Mouse (Mus musculus) ES-E14 (cell line): ENCODE measurements around the gene Mrpl48.

ENCODE experiments used
- HCFC1 ChIP-seq: IDR thresholded peaks from 2 replicates; pipeline ENCODE4 v1.6.1; 2012; ENCODE audit warnings: low read length, inconsistent platforms, borderline replicate concordance; ENCODE audit not compliant: insufficient read depth
- ZNF384 ChIP-seq: IDR thresholded peaks from 2 replicates; pipeline ENCODE4 v1.6.1; 2012; ENCODE audit warnings: low read depth, low read length, inconsistent platforms

GRCm38 (mm10) chr7:100496791-100497190 is 111.3 kb downstream of the Mrpl48 start:
- TF ChIP-seq HCFC1 (no peak), ZNF384 (no peak)
